Mouse (Mus musculus) embryonic fibroblast, embryonic 13.5 days (primary cell): ENCODE results near the gene Hist1h4j.

ENCODE experiments used
- CTCF ChIP-seq: IDR thresholded peaks from 2 replicates; pipeline ENCODE4 v1.5.1; 2011; ENCODE audit warnings: mild to moderate bottlenecking, control low read depth, low read length, moderate library complexity, borderline replicate concordance; ENCODE audit not compliant: insufficient read depth
- POLR2A ChIP-seq: IDR thresholded peaks from 2 replicates; pipeline ENCODE4 v1.6.1; 2011; ENCODE audit warnings: low read depth, mild to moderate bottlenecking, control low read depth, low read length, moderate library complexity

DNA sequence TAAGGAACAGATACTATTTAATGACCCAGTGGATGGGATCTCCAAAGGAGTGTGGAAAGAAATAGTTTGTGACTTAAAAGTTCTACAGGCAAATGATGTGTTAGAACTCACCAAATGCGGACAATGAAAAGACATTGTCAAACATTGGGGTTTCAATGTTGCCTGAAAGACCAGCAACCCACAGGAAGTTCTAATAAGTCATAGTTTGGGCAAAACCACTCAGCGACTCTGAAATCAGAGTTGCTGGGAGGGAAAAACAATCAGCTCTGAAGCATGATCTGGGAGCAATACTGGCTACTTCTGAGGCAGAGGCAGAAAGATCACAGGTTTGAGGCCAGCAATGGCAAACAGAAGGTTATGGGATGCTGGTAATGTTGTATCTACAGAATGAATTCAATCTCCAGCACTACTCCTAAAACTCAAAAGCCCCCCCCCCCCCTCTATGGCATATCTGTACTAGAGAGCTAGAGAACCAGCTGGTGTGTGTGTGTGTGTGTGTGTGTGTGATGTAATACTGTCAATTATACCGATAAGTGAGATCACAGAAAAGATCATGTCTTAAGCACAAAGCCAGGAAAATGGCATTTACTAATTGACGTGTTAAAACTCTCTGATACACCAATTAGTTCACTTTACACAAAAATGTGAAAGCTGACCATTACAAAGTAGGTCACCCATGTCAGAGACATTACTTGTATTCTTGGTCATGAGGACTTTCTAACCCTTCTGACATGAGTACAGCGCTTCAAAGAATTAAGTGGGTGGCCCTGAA, 14.7 kb downstream of the Hist1h4j start:
- TF ChIP-seq POLR2A, result peak; percentile 75
- TF ChIP-seq CTCF, result no peak
